Mouse (Mus musculus) layer of hippocampus, postnatal 25 days (tissue): ENCODE data around the gene Inafm2. TPM values are rescaled to one million over a fixed set of nuclear protein-coding genes. Genes with fewer than 3 reads are reported as not detected.

ENCODE experiments used
- DNase-seq, 2 experiments: peaks; one replicate each; pipeline ENCODE4 v3.0.0; 2022; ENCODE audit warnings: mixed read lengths in 2 of 2, low spot score in 1 of 2; ENCODE audit errors: extremely low spot score in 1 of 2
- total RNA-seq, 2 experiments: library from RNA; stranded (reverse); gene quantifications; 2 replicates each; pipeline ENCODE4 v1.2.3; 2021

Inafm2 gene
- total RNA-seq, 2 experiments from 2014 or later: 58.3 to 64.5 TPM

GRCm38 (mm10) chr2:118723693-118724486, 21.7 kb upstream of the Inafm2 start:
- no peak for DNase-seq

GRCm38 (mm10) chr2:118725511-118725910, 20.0 kb upstream of the Inafm2 start:
- no peak for DNase-seq

GRCm38 (mm10) chr2:118726873-118727272, 18.7 kb upstream of the Inafm2 start:
- no peak for DNase-seq

- no peak for DNase-seq
Measured at GRCm38 (mm10) chr2:118727911-118728310, 17.6 kb upstream of the Inafm2 start.

GRCm38 (mm10) chr2:118728337-118728736, 17.2 kb upstream of the Inafm2 start, which contains the start of gene Plcb2:
Gene Plcb2 (minus strand): TSS chr2:118728438.
- DNase-seq: no peak

GRCm38 (mm10) chr2:118729194-118729593, 16.4 kb upstream of the Inafm2 start:
- no peak for DNase-seq

GRCm38 (mm10) chr2:118729816-118730621, 15.5 kb upstream of the Inafm2 start:
- no peak for DNase-seq

- DNase-seq: peak; percentile 67 to 83
Measured at GRCm38 (mm10) chr2:118730622-118730915, 15.0 kb upstream of the Inafm2 start.

- no peak for DNase-seq
Measured at GRCm38 (mm10) chr2:118731981-118732380, 13.6 kb upstream of the Inafm2 start.

- peak in 1 of 2 experiments; percentile 35 for DNase-seq
Measured at GRCm38 (mm10) chr2:118733341-118733740, 12.2 kb upstream of the Inafm2 start.

- no peak for DNase-seq
Measured at GRCm38 (mm10) chr2:118740341-118740740, 5.2 kb upstream of the Inafm2 start.

- DNase-seq: no peak
Measured at GRCm38 (mm10) chr2:118741183-118741582, 4.4 kb upstream of the Inafm2 start.

GRCm38 (mm10) chr2:118743261-118743943, 2.2 kb upstream of the Inafm2 start:
- no peak for DNase-seq

- no peak for DNase-seq
Measured at GRCm38 (mm10) chr2:118744621-118745020, 937 bp upstream of the Inafm2 start.

- DNase-seq: peak in 1 of 2 experiments; percentile 38
Measured at GRCm38 (mm10) chr2:118745915-118746901, 650 bp downstream of the Inafm2 start.

- DNase-seq: peak in 1 of 2 experiments; percentile 35
Measured at GRCm38 (mm10) chr2:118747301-118747960, 1.9 kb downstream of the Inafm2 start.

GRCm38 (mm10) chr2:118749341-118749884, 3.9 kb downstream of the Inafm2 start:
- no peak for DNase-seq

- DNase-seq: no peak
Measured at GRCm38 (mm10) chr2:118750476-118750875, 4.9 kb downstream of the Inafm2 start.
